Mouse (Mus musculus) testis, adult 2 months (tissue): ENCODE data around the gene Ttc23.

ENCODE experiments used
- CTCF ChIP-seq: fragments of 200-500 bp; IDR thresholded peaks from 2 replicates; pipeline ENCODE4 v1.5.1; 2012; ENCODE audit warnings: low read depth, mild to moderate bottlenecking, inconsistent platforms, low read length, moderate library complexity; ENCODE audit not compliant: control insufficient read depth, insufficient read depth, insufficient replicate concordance
- POLR2A ChIP-seq: fragments of 200-500 bp; IDR thresholded peaks from 2 replicates; pipeline ENCODE4 v1.6.1; 2012; ENCODE audit warnings: low read depth, mild to moderate bottlenecking, inconsistent platforms, low read length, moderate library complexity; ENCODE audit not compliant: control insufficient read depth

DNA sequence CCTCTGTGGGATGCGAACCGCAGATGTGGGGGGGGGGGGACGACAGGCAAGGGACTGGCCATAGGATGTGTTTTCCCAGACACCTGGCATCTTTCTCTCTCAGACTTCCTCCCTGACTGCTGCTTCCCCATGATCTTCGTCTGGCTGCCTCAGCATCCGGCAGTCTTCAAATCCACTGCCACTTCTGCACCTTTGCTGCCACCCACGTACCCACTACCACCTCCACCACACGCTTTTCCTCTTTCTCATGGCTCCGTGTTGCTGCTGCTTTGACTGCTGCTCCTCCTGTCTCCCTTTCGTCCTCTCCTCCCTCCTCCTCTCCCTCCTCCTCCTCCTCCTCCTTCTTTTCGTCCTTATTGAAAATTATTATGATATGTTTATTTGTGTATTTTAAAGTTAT, 69.7 kb downstream of the Ttc23 start:
- TF ChIP-seq CTCF (no peak), POLR2A (no peak)
